Mouse (Mus musculus) heart, adult 8-10 months (tissue): ENCODE data around the gene Smdt1. TPM values are rescaled to one million over a fixed set of nuclear protein-coding genes. Genes with fewer than 3 reads are reported as not detected.

Experiments
- DNase-seq: peaks from one replicate; pipeline ENCODE4 v3.0.0; 2022; ENCODE audit warnings: low spot score
- total RNA-seq, 4 experiments: library from RNA; stranded (reverse); gene quantifications; 2 replicates each; pipeline ENCODE4 v1.2.4; 2022

Smdt1 gene
- total RNA-seq: 100 to 1,000 TPM; 190 to 214 (median 204) TPM

DNA sequence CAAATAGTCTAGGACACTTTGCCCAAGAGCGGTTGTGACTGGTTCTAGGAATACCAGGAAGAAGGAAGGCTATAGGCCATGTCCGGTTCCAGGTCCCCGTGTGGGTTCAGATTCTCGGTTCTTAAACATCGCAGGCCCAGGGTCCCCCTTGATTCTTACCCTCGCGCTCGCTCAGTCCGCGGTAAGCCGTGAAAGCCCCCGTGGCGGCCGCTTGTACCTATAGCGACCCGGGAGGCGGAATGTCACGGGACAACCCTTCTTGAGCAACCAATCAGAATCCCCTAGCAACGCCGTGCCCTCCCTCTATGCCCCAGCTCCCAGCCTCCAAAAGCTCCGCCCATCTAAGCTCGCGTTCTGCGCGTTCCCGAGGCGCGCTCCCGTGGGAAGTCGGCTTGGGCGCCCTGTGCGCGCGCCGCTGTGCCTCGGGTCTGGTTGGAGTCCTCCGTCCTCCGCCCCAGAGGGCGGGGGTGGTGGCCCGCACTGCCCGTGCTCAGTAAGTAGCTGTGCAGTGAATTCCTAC, at the start of gene Smdt1, which contains the start of the genes Naga and Pheta2:
Gene Smdt1, plus strand, starts transcription at position 367 of the 520 bp plus-strand sequence.
Gene Naga, minus strand, starts transcription at position 333 of the 520 bp plus-strand sequence.
Gene Pheta2, plus strand, starts transcription at position 350 of the 520 bp plus-strand sequence.
- DNase-seq: peak; percentile 97

DNA sequence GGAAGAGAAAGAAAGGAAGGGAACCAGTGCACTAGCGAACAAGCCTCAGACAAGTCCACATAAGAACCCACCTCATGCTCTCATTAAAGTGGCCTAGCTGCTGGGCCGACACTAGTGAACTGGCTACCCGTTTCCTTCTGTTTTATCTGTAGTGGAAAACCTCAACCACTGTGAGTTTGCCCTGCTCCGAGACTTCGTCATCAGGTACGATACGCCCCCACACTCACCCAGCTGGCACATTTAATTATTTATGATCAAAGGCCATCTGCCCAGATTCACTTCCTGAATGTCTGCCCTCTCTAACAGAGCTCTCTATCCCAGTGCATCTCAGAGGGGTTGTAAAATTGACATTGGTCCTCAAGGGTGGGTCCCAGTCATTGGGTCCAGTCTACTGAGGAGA, 48.5 kb upstream of the Smdt1 start:
- no peak for DNase-seq

DNA sequence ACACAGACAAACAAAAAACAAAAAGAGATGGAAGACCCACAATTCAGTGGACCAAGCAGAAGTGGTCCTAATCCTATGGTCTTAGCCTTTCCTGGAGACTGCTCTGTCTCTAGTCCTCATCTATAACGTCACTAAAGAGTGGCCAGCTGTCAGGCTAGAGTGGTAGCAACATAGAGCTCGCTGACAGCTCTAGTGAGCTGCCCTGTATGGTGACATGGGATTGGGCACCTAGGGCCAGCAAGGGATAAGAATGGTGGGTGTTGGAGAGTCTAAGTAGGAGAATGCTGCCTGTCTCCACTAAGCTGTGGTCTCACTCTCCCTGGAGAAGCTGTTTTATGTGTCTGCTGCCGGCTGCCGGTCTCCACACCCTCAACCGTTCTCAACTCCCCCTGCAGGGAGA, 45.9 kb upstream of the Smdt1 start:
- DNase-seq: no peak

DNA sequence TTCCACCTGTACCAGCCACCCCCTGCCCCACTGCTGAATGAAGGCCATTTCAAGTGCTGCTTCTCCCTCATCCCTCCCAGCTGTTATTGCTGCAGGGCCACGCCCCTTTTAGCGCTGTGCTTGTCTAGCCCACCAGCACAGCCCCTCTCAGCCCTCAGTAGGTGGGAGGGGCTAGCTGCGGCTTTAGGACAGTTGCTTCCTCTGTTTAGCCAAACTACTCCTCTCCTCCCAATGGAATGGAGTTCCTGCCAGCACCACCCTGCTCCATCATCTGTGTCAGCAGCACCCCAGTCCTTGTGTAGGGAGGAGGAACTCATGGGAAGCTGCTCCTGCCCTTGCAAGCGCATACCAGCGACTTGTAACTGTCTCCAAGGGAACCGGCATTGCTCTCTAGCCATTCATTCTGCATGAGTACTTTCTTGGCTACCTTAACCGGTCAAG, 45.5 kb upstream of the Smdt1 start:
- no peak for DNase-seq

DNA sequence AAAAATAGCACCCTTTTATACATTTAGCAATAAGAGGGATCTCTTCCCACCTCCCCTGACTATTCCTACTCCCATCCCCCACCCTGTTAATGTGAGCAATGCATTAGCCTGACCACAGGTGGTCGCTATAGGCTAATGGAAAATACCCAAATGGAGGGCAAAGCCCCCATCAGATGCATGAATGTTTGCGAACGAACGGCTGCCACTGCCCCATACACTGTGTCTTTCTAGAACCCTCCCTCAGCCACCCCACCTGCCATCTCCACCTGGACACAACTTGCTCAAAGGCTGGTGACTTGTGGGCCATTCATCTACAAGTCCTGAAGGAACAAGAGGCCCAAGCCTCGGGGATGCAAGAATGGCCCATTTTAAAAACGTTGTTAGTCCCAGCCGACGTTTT, 44.7 kb upstream of the Smdt1 start:
- DNase-seq: no peak

GRCm38 (mm10) chr15:82298764-82299561, 39.8 kb upstream of the Smdt1 start, which contains the start of gene Wbp2nl:
TSS of gene Wbp2nl (plus strand) at chr15:82298954.
- no peak for DNase-seq

DNA sequence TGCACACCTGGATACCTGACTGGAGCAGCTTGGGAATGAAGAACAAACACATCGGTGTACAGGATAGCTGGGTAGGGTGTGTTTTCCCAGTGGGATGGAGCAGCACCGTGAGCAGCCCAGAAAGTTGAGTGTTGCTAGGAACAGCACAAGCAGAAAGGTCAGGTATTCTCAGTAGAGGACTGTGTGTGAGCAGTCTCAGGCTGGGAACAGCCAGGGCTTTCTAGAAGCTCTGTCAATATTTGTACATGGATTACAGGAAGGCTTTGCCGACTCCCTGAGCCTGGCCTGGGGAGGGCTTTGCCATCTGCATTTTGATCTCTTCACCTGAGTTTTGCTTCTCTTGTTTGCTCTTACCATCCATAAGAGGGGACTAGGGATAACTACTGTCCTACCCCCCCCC, 31.7 kb upstream of the Smdt1 start:
- no peak for DNase-seq

DNA sequence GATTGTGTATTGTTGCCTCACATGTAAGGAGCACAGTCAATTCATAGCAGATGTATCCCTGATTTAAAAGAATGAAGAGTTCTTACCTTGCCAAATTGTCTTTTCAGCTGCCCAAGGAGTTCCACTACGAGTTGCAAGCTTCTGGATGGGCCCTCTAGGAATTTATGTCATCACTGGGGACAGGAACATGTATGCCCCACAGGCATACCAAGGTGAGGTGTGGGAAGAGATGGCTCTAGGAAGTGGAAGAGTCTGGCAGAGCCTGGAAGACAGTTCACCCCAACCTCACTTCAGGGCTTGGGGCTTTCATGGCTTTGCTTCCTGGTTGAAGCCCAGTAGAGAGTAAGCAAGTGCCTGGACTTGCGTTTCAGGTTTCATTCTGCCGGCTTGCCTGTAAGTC, 30.3 kb upstream of the Smdt1 start:
- no peak for DNase-seq

GRCm38 (mm10) chr15:82317839-82318238, 20.9 kb upstream of the Smdt1 start:
- no peak for DNase-seq

GRCm38 (mm10) chr15:82319613-82320012, 19.1 kb upstream of the Smdt1 start:
- no peak for DNase-seq

- DNase-seq: no peak
Observed at GRCm38 (mm10) chr15:82322195-82322594, 16.6 kb upstream of the Smdt1 start.

GRCm38 (mm10) chr15:82325382-82325781, 13.4 kb upstream of the Smdt1 start:
- no peak for DNase-seq

GRCm38 (mm10) chr15:82335194-82335593, 3.6 kb upstream of the Smdt1 start:
- no peak for DNase-seq

DNA sequence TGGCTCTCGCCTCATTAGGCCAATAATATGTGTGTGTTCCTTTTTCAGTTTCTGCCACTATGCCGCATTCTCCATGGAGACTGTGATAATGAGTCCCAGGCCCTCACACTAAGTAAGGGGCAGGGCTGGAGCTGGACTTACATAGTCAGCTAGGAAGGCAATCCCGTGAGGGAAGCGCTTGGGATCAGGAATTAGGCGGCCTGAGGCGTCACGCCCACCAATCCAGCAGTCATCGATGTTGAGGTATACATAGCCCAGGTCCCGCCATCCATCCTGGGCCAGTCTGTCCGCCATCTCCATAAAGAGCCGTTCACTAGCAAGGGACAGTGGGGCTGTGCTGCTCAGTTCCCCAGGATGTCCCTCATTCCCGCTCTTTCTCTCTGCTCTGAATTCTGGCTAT, 2.1 kb upstream of the Smdt1 start:
- no peak for DNase-seq

DNA sequence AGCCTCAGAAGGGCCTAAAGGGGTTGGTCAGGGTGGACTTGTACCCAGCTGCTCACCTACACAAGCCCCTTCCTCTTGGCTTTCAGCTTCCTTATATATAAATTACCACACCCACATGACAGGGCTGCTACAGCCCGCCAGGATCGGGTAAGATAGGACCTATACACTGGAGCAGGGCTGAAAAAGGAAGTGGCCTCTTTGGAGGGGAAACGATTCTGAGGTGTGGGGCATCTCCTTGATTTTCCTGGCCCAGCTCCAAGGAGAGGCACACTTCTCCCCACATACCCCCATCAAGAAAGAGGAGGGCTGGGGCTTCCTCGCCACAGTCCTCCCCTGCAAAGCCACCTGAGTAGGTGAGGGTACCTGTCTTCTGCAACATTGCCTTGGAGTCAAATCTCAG, 884 bp upstream of the Smdt1 start:
- no peak for DNase-seq

- no peak for DNase-seq
Observed at GRCm38 (mm10) chr15:82339150-82339549, 391 bp downstream of the Smdt1 start.

GRCm38 (mm10) chr15:82339634-82340254, 985 bp downstream of the Smdt1 start:
- no peak for DNase-seq

- no peak for DNase-seq
Observed at GRCm38 (mm10) chr15:82340414-82341035, 1.8 kb downstream of the Smdt1 start.

GRCm38 (mm10) chr15:82341036-82341501, 2.3 kb downstream of the Smdt1 start:
- DNase-seq: peak; percentile 58

DNA sequence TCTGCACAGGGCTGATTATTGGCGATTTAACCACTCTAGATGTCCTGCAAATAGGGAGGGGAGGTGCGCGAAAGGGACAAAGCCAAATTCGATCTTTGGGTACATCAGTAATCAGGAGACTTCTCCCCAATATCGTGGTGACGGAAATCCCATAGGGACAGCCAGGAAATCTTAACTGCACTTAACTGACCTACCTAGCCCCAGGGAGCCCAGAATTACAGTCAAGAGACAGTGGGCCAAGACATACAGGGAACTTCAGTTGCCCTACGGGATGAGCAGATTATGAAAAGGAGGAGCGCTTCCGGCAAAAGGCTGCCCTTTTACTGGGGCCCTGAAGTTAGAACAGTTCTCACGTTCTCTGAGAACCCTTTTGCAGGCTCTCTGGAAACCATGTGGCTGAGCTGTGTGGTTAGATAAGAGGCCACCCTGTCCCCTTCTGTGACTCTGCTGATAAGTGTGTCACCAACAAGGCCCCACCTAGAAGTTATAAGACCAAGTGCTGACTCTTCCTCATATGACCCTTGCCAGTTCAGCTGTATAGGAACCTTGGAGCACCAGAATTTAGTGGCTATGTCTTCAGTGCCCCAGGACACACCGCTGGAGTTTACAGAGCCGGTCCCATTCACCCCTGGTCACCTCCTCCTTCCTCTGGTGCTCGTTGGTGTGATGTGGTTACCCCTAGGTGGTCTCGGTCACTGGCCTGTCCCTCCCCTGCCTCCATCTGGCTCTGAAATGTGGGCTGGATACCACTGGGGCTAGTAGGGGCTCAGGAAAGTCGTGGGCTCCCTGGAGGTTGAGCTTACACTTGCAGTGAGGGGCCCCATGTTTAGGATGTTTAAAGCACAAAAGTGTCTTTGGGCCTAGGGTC, 3.1 kb downstream of the Smdt1 start:
- DNase-seq: no peak

DNA sequence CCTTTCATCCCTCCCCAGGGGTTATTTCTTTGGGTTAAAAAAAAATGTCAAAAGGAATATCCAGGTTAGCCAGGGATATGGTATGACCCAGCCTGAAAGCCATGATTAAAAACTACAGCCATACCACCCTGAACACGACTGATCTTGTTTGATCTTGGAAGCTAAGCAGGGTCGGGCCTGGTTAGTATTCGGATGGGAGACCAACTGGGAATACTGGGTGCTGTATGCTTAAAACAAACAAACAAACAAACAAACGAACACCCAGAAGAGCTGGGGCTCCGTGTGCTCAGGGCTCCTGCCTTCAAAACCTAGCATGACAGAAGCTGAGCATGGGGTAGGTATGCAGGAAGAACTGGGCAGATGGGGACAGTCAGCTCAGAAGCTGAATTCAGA, 3.8 kb downstream of the Smdt1 start:
- no peak for DNase-seq
